Mouse (Mus musculus): ENCODE data around the gene Eml1.

Gene Eml1

GRCm38 (mm10) chr12:108422495-108422857 lies 51.7 kb downstream of the Eml1 start:
- in situ Hi-C loops (cut with MboI): no loop called here

- in situ Hi-C loops (cut with MboI): no loop called here
These were observed 52.3 kb downstream of the Eml1 start for GRCm38 (mm10) chr12:108422858-108423631.

- in situ Hi-C loops (cut with MboI): no loop called here
These were observed 60.2 kb downstream of the Eml1 start for GRCm38 (mm10) chr12:108430964-108431363.

DNA sequence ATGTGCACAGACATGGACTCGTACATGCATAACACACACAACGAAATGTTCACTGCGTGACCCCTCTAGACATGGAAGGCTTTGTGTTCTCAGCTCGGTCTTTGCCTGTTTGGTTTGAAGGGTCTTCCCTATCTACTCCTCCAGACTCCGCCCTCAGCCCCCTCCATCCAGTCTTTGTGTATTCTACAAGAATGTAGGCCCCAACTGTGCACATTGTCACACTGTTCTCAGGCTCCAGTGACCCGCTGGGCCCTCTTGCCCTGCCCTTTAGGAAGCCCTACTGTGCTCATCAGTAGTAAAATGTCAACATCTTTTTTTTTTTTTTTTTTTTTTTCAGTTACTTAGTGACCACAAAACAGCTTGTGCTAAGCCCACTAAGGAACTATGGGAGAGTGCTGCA lies 61.0 kb downstream of the Eml1 start:
- in situ Hi-C loops (cut with MboI): no loop called here

DNA sequence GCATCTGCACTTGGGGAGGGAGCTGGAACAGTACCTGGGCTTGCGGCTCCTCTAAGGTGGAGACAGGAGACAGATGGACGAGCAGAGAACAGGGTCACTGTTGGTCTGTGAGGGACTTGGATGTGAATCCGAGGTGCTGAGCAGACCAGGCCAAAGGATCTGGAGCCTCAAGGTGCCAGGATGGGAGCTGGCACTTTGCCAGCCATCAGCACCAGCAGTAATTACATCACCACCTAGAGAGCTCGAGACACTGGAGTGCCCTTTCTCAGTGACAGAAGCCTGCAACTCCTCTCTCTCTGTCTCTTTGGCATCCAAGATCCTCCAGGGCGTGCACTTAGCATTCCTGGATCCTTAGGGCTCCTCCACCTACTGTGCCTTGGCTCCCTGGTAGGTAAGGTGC lies 61.8 kb downstream of the Eml1 start:
- in situ Hi-C loops (cut with MboI): no loop called here

GRCm38 (mm10) chr12:108433030-108433429 lies 62.3 kb downstream of the Eml1 start:
- in situ Hi-C loops (cut with MboI): no loop called here

DNA sequence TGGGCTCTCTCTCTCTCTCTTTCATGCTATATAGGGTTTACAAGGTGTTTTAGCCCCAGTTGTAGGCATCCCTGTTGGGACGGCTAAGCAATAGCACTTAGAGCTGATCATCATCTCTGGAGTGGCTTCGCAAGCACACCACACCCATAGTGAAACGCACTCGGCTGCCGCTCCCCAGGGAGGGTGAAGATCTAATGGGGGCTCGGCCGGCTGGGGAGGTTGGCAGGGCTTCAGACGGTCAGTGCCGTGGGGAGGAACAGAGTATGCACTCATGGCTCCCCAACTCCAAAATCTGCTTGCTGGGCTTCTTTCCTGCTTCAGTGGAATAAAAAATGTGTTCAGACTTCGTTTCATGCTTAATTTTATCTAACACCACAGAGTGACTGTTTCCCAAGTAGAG lies 62.7 kb downstream of the Eml1 start:
- in situ Hi-C loops (cut with MboI): no loop called here

DNA sequence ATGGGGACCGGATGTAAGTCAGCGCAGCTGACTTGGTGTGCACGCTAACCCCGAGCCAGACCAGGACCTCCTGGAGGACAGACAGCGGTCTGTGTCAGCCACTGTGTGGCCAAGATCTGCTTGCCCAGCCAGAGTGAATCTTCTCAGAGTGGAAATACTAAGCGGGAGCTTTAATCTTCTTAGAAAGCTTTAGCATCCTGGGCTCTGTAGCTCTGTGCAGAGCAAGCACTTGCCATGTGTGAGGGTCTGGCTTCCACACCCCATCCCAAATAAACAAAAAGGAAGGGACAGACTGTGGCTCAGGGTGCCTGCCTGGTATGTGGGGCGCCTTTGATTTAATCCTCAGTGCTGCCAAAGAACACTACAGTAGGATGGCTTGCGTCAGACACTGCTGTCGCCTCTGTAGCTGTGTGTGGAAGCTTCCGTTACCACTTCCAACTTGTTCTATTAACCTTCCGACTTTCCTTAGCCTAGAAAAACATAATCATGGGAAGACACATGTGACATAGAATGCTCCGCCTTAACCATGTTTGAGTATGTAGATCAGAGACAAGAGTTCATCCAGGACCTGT lies 64.8 kb downstream of the Eml1 start:
- in situ Hi-C loops (cut with MboI): no loop called here

GRCm38 (mm10) chr12:108436029-108436923 lies 65.5 kb downstream of the Eml1 start:
- in situ Hi-C loops (cut with MboI): no loop called here

DNA sequence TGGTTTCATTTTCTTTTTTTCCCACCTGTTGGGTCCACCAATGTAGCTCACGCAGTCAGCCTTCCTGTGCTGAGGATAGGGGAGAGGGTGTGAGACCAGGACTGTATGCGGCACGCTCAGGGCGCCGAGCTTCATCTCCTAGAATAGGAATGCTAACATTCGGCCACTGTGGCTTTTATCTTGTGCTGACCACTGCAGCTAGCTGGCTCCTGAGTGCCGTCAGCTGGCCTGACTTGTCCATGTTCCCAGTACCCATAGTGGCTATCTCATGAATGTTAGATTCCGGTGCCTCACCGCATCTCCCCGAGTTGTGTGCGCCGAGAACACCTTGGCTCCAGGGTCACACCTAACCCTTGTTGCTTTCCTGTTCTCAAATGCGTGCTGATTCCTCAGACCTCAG lies 66.7 kb downstream of the Eml1 start:
- in situ Hi-C loops (cut with MboI): no loop called here

- in situ Hi-C loops (cut with MboI): no loop called here
These were observed 72.5 kb downstream of the Eml1 start for GRCm38 (mm10) chr12:108443271-108443670.

GRCm38 (mm10) chr12:108443708-108444107 lies 73.0 kb downstream of the Eml1 start:
- in situ Hi-C loops (cut with MboI): no loop called here

GRCm38 (mm10) chr12:108444166-108445115 lies 73.7 kb downstream of the Eml1 start:
- in situ Hi-C loops (cut with MboI): no loop called here

GRCm38 (mm10) chr12:108446721-108447120 lies 76.0 kb downstream of the Eml1 start:
- in situ Hi-C loops (cut with MboI): no loop called here

GRCm38 (mm10) chr12:108448396-108448795 lies 77.6 kb downstream of the Eml1 start:
- in situ Hi-C loops (cut with MboI): no loop called here

DNA sequence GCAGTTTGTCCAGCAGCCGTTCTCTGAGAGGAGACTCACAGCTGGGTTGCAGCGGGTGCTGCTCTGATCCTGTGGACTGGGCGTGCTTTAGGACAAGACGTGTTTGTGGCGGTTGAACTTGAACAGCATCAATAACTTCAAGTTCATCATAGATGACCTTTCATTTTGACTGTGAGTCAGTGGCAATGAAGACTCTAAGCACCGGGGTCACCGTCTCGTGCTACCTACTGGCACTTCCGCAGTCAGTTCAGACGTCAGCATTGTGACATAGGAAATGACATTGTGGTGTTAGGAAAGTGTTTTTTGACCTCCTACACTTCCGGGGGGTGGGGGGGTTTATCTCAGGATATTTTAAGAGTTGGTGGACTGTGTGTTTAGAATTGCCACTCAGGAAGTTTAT lies 79.2 kb downstream of the Eml1 start:
- in situ Hi-C loops (cut with MboI): no loop called here

- in situ Hi-C loops (cut with MboI): no loop called here
These were observed 79.8 kb downstream of the Eml1 start for GRCm38 (mm10) chr12:108450546-108450945.

DNA sequence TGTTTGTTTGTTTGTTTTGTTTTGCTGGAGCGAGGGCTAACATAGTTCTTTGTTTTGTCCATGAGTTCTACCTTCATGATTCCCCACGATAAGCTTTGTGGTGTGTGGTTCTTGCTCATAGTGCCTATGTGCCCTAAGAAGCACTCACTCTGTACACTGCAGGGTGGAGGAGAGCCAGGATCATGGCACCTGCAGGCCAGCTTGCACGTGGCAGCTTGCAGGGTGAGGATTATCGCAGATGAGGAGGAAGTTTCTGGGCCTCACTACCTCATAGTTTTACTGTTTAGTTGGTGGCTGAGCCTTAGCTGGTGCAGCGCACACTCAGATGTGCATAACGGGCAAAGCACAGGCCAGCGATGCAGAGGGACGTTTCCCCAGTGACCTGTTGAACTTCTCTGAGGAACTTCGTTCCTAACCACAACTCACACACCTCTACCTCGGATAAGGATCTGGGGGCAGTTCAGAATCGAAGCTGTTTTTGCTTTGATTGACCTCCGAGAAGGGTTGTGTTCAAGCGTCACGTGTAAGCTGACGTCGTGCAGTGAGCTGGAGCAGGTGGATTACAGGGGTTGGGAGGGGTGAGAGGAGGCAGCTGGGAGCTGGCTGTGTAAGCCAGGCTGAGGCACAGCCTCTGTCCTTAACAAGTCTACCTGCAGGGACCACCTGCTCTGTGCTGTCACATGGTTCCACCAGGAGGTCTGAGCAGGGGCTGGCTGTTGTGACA lies 81.6 kb downstream of the Eml1 start:
- in situ Hi-C loops (cut with MboI): no loop called here

- in situ Hi-C loops (cut with MboI): no loop called here
These were observed 82.8 kb downstream of the Eml1 start for GRCm38 (mm10) chr12:108453561-108454044.

DNA sequence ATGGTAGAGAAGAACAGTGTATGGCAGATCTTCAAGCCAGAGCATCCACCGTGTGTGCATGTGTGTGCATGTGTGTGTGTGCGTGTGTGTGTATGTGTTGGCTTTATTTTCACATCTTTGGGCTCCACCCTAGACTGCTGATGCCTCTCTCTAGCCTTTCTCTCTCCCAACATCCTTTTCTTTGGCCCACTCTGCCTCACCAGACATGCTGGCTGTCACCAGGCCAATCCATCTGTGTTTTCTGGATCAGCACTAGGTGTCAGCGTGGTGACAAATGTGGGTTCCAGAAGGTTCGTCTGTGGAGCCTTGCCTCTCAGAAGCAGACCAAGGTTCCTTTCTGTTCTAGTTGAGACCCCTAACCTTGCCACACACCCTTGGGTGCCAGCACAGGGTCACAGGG lies 84.2 kb downstream of the Eml1 start:
- in situ Hi-C loops (cut with MboI): no loop called here

GRCm38 (mm10) chr12:108472898-108473297 lies 102.1 kb downstream of the Eml1 start:
- in situ Hi-C loops (cut with MboI): no loop called here
